Mouse (Mus musculus) cerebellum, adult 9-11 months (tissue): ENCODE results near the gene Zbtb16.

Experiments used
- DNase-seq: peaks from one replicate; pipeline ENCODE4 v3.0.0; 2022

Gene Zbtb16

DNA sequence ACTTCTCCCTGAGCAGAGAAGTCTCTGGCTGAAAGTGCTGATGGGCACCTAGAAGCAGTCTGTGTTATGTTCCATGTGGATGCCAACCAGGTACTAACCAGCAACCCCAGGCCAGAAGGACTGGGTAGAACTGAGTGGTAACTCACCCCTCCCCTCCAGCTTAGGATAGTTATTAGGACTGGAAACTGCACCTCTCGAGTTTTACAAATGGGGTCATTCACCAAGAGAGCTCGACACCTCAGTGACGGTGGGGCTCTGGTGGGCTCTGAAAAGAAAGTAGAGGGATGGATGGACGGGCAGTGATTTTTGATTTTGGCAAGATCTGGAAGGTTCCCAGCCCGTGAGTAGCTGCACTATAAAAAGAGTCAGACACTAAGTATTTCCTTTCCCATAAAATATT lies 71.7 kb downstream of the Zbtb16 start:
- DNase-seq = no peak

GRCm38 (mm10) chr9:48761732-48762637 lies 74.0 kb downstream of the Zbtb16 start:
- no peak for DNase-seq

GRCm38 (mm10) chr9:48761175-48761556 lies 74.9 kb downstream of the Zbtb16 start:
- DNase-seq = no peak

- DNase-seq = peak; percentile 47
Observed at GRCm38 (mm10) chr9:48760449-48761174, 75.4 kb downstream of the Zbtb16 start.

GRCm38 (mm10) chr9:48759098-48759497 lies 76.9 kb downstream of the Zbtb16 start:
- no peak for DNase-seq

GRCm38 (mm10) chr9:48757650-48758580 lies 78.1 kb downstream of the Zbtb16 start:
- DNase-seq = no peak

- DNase-seq = no peak
Observed at GRCm38 (mm10) chr9:48756261-48756812, 79.7 kb downstream of the Zbtb16 start.

GRCm38 (mm10) chr9:48755438-48756070 lies 80.5 kb downstream of the Zbtb16 start:
- DNase-seq = no peak

GRCm38 (mm10) chr9:48754418-48754817 lies 81.6 kb downstream of the Zbtb16 start:
- no peak for DNase-seq

- DNase-seq = peak; percentile 33
Observed at GRCm38 (mm10) chr9:48753881-48754280, 82.1 kb downstream of the Zbtb16 start.

- DNase-seq = no peak
Observed at GRCm38 (mm10) chr9:48751900-48752299, 84.1 kb downstream of the Zbtb16 start.

DNA sequence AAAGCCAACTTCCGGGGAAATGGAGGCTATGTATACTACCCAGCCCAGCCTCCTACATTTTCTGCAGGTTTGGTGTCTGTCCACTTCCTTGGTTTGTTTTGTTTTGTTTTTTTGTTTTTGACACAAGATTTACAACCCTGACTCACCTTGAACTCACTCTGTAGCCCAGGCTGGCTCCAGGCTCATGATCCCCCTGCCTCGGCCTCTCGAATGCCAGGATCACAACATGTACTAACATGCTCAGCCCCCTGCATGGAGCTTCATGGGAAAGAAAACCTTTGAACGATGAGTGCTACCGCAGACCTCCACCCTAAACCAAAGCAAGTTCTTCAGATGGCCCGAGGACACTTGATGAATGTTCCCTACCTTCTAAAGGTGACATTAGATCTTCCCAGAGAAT lies 86.4 kb downstream of the Zbtb16 start:
- DNase-seq = no peak

GRCm38 (mm10) chr9:48749168-48749567 lies 86.9 kb downstream of the Zbtb16 start:
- DNase-seq = no peak

- DNase-seq = no peak
Observed at GRCm38 (mm10) chr9:48748761-48749160, 87.3 kb downstream of the Zbtb16 start.

- DNase-seq = no peak
Observed at GRCm38 (mm10) chr9:48748216-48748615, 87.8 kb downstream of the Zbtb16 start.

DNA sequence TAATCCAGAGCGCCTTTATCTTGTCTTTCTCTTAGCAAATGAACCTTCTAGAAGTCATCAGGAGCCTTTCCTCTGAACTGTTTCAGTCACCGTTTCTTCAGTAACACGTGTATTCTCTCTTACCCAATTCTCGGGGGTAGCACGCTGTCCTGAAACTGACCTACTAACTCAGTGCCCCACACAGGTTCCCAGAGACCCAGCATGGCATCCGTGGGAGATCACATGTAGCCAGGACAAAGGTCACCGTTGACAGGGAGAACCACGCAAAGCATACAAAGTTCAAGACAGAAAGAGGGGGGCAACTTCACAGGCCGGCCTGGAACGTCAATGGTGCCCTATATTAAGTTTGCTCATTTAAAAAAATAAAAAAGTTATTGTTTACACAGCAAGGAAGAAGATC lies 89.5 kb downstream of the Zbtb16 start:
- DNase-seq = no peak

DNA sequence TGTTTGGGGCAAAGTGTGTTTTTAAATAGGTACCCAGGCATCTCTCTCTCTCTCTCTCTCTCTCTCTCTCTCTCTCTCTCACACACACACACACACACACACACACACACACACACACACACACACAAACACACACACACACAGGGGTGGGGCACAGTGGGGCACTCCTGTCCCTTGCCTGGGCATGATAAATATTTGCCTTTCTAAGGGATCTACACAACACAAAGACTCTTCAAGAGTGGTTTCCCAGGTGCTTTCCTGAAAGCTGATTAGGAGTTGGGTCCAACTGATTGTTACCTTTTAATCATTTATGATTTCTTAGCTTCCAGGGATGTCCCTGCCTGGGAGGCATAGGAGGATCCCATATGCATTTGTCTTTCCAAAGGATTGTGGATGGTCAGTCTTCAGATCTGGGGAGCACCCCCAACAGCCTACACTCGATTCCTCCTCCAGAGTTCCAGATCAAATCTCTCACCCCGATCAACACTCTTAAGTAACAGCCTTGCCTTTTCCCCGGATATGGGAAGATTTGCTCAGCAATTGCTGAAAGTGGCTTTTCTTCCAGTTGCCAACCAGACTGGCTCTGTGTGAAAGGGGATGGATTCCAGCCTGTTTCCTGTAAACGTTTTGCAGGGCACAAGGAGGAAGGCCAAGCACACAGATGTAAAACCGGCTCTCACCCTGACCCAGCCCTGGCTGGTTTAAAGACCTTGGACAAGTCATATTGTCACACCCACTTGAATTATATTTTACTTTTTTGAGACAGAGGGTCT lies 90.5 kb downstream of the Zbtb16 start:
- no peak for DNase-seq

DNA sequence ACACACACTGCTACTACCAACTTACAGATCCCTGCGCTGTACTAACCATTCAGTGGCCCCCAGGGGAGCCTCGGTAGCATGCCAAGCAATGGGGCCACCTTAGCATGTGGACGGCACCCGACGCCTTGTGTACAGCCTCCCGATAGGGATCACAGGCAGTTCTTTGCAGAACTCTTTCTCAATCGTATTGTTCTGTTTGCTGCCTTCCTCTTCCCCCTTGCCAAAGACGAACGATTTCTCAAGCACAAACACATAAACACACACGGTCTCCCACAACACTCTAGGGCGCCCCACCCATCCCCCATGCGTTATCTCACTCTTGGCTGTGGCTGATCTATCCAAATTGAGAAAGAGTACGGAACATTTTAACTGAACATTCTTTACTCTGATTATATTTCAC lies 91.1 kb downstream of the Zbtb16 start:
- DNase-seq = no peak

DNA sequence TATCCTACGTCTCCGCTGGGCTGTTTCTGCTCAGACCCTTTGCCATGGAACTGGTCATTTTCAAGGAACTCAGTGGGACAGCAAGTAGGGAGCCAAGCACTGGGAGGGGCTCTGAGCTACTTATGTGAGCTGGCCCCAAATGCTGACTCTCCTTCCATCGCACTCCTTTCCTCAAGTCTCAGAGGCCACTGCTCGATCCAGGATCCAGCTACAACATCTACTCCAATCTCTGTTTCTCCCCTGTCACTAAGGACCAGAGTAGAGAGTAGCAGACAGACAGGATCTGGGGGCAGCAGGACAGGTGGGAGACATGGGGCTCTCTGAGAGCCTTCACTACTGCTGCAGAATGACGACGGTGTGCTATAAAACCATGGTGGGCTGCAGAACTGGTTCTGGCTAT lies 91.6 kb downstream of the Zbtb16 start:
- no peak for DNase-seq

GRCm38 (mm10) chr9:48743338-48744285 lies 92.4 kb downstream of the Zbtb16 start:
- DNase-seq = no peak
